Comparison of ENCODE assay signal across 32 mouse cellular contexts in genomic region chr13:108705441-108705840, GRCm38 (mm10).
"Had no signal": no experiment of that assay in that cellular context is flagged by ENCODE, and none has a peak within 500 bp of the region (broad histone marks: within the 10 kb centered on the region; RNA-seq: fewer than 3 reads in every experiment).

No protein-coding gene starts in this region.

- DNase-seq: left cerebral cortex, postnatal 4 days; liver; liver, embryonic 13.5 days; liver, postnatal 0 days; lung, adult 18-20 months; lung, adult 2 months; lung, embryonic 14.5 days; lung, postnatal 10 days; lung, postnatal 14 days; lung, postnatal 36 days; lung, postnatal 4 days; midbrain, embryonic 14.5 days had no signal

- H3K27me3 ChIP-seq: limb, embryonic 12.5 days; limb, embryonic 13.5 days; limb, embryonic 15.5 days; liver, embryonic 12.5 days; liver, embryonic 13.5 days; liver, embryonic 15.5 days; lung, embryonic 15.5 days; megakaryocyte, embryonic 14.5 days; midbrain, embryonic 12.5 days; midbrain, embryonic 13.5 days; midbrain, embryonic 15.5 days; neural tube, embryonic 12.5 days had no signal

- H3K4me3 ChIP-seq: limb, embryonic 10.5 days; limb, embryonic 12.5 days; limb, embryonic 13.5 days; limb, embryonic 15.5 days; liver, embryonic 12.5 days; liver, embryonic 13.5 days; liver, embryonic 15.5 days; lung, embryonic 15.5 days; megakaryocyte, embryonic 14.5 days; midbrain, embryonic 10.5 days; midbrain, embryonic 12.5 days; midbrain, embryonic 13.5 days; midbrain, embryonic 15.5 days; myocyte; neural tube, embryonic 12.5 days had no signal

- H3K9me3 ChIP-seq: limb, embryonic 10.5 days; limb, embryonic 12.5 days; limb, embryonic 13.5 days; limb, embryonic 15.5 days; liver, embryonic 12.5 days; liver, embryonic 13.5 days; liver, embryonic 15.5 days; lung, embryonic 15.5 days; megakaryocyte, embryonic 14.5 days; midbrain, embryonic 10.5 days; midbrain, embryonic 12.5 days; midbrain, embryonic 13.5 days; midbrain, embryonic 15.5 days; neural tube, embryonic 12.5 days had no signal

- H3K9ac ChIP-seq: limb, embryonic 12.5 days; limb, embryonic 13.5 days; limb, embryonic 15.5 days; liver, embryonic 12.5 days; liver, embryonic 13.5 days; liver, embryonic 14.5 days; liver, embryonic 15.5 days; liver, postnatal 0 days; lung, embryonic 14.5 days; lung, embryonic 15.5 days; midbrain, embryonic 12.5 days; midbrain, embryonic 13.5 days; midbrain, embryonic 15.5 days; neural tube, embryonic 12.5 days had no signal

- H3K27ac ChIP-seq: limb, embryonic 10.5 days; limb, embryonic 12.5 days; limb, embryonic 13.5 days; limb, embryonic 15.5 days; liver, embryonic 12.5 days; liver, embryonic 13.5 days; liver, embryonic 14.5 days; liver, embryonic 15.5 days; lung, embryonic 15.5 days; macrophage; midbrain, embryonic 10.5 days; midbrain, embryonic 12.5 days; midbrain, embryonic 13.5 days; midbrain, embryonic 15.5 days; neural tube, embryonic 12.5 days had no signal

- ATAC-seq: liver, embryonic 12.5 days; liver, postnatal 0 days; lung, postnatal 0 days; midbrain, embryonic 13.5 days; midbrain, embryonic 15.5 days; midbrain, embryonic 16.5 days had no signal

- H3K4me2 ChIP-seq: limb, embryonic 12.5 days; limb, embryonic 13.5 days; limb, embryonic 15.5 days; liver, embryonic 11.5 days; liver, embryonic 12.5 days; liver, embryonic 13.5 days; liver, embryonic 15.5 days; lung, embryonic 14.5 days; lung, embryonic 15.5 days; midbrain, embryonic 11.5 days; midbrain, embryonic 12.5 days; midbrain, embryonic 13.5 days; midbrain, embryonic 15.5 days; neural tube, embryonic 12.5 days had no signal

- H3K36me3 ChIP-seq: limb, embryonic 10.5 days; limb, embryonic 12.5 days; limb, embryonic 13.5 days; limb, embryonic 15.5 days; liver, embryonic 12.5 days; liver, embryonic 13.5 days; liver, embryonic 15.5 days; lung, embryonic 15.5 days; midbrain, embryonic 10.5 days; midbrain, embryonic 12.5 days; midbrain, embryonic 13.5 days; midbrain, embryonic 15.5 days; neural tube, embryonic 12.5 days had no signal

- H3K4me1 ChIP-seq: limb, embryonic 10.5 days; limb, embryonic 12.5 days; limb, embryonic 13.5 days; limb, embryonic 15.5 days; liver, embryonic 12.5 days; liver, embryonic 13.5 days; liver, embryonic 15.5 days; lung, embryonic 15.5 days; megakaryocyte, embryonic 14.5 days; midbrain, embryonic 10.5 days; midbrain, embryonic 12.5 days; midbrain, embryonic 13.5 days; midbrain, embryonic 15.5 days; neural tube, embryonic 12.5 days had no signal
